Mouse (Mus musculus) adipose tissue, adult 10 weeks (tissue): ENCODE results near the gene H2-K1. TPM values are rescaled to one million over a fixed set of nuclear protein-coding genes. Genes with fewer than 3 reads are reported as not detected.

ENCODE experiments used
- polyA plus RNA-seq: library from polyadenylated mRNA; stranded (reverse); fragments of 350-450 nt; fragmentation: Illumina TruSeq; extraction: RNeasy Lipid Tissue Mini Kit (QIAGEN cat#74804); gene quantifications from one replicate; pipeline ENCODE4 v1.2.3, GENCODE M21; 2014; ENCODE audit warnings: low read depth, low replicate concordance

H2-K1 gene
- polyA plus RNA-seq: 1,539 TPM

GRCm38 (mm10) chr17:34000150-34000537 is at the start of gene H2-K1:
H2-K1 (minus strand) TSS chr17:34000347.

DNA sequence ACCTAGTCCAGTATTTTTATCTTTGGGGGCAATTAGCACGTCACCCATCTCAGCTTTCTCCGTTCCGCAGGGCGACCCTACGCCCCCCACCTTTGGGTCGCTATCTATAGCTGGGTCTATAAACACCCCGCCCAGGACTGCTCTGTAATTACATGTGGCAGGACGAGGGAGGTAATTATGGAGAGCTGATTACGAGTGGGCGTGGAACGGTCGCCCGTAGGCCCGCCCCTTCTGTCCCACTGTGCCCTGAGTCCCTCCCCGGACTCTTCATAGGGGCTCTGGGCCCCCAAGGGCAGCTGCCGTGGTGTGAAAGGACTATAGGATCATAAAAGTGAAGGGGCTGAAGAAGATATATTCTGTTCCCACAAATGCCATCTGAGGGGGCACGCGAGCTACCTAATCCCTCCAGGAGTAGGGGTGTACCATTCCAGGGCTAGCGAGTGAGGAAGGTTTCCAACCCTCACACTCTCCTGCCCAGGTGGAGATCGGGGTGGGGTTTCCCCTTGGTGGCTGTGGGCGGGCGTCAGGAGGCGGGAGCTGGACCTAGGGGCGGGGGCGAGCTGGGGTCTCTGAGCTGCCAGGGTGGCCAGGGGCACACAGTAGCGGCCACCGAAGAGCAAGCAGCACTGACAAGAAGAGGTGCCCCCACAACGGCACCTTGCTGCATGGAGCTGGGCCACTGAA is 38.9 kb upstream of the H2-K1 start, which contains the start of gene Col11a2:
TSS of gene Col11a2 (plus strand) at position 560 of the 684 bp plus-strand sequence.

DNA sequence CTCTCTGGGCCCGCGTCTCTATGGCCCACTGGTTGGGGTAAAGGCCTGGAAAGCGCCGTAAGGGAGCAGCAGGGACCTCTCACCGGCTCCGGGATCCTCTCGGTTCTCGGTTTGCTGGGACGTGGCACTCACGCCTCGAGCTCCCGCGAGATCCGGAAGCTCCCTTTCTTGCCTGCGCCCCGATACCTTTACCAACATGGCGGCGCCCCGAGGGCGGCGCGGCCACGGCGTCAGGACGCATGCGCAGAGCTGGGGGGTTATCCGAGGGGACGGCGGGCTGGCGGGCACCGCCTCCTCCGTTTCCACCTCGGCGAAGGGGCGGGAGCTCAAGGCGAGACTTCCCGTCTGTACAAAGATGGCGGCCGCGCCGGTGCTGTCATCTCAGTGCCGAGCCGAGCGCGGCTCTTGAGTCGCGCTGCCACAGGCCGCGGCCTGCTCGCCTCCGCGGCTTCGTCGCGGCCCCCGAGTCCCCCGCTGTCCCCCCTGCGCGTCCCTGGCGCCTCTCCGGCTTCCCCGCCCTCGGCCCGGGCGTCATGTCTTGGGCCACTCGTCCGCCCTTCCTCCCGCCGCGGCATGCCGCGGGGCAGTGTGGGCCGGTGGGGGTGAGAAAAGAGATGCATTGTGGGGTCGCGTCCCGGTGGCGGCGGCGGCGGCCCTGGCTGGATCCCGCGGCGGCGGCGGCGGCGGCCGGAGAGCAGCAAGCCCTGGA is 31.5 kb upstream of the H2-K1 start, which contains the start of the genes Slc39a7 and Rxrb:
TSS of gene Slc39a7 (minus strand) at position 218 of the 709 bp plus-strand sequence.
TSS of gene Rxrb (plus strand) at position 348 of the 709 bp plus-strand sequence.

DNA sequence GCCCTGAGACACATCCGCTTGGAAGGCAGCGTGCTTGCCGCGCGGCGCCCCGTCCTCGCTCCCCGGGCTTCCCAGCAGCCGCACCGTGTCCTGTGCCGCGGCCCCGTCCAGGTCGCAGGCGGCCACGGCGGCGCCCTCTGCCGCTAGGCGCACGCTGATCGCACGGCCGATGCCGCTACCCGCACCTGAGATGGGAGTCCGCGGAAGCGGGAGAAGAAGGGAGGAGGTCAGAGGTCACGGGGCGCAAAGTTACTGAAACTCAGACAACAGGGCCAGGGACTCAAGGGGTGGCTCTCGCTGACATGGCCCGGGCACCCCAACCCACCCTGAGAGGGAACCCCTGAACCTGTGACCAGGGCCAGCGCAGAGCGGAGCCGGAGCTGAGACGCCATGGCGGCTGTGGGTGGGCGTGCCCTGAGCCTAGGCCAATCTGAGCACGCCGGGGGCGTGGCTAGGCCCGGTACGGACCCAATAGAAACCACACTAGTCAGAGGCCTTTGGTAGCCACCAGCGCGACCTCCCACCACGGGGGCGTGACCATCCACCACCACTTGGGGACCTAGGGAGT is 27.6 kb upstream of the H2-K1 start, which contains the start of gene H2-Ke6:
TSS of gene H2-Ke6 (minus strand) at position 405 of the 568 bp plus-strand sequence.

DNA sequence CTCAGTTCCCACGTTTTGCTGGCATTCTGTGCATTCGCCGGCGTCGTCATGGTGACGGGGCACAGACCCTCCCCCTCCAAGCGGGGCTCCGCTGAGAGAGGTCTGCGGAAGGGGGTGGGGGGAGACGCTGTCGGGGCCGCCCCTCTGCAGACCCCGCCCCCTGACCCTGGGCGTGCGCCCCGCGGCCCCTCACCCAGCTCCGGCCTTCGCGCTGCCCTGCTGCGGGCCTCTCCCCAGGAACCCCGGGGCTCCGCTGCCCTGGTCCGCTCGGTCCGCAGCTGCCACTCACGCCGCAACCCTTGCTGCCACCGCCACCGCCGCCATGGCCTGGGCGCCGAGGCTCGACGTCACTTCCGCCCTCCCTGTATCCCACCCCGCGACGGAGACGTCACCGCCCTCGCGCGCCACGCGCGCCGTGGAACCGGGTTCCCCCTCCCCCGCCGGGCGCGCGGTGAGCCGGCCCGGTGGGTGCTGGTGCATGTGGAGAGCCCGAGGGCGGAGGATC is 24.2 kb upstream of the H2-K1 start, which contains the start of gene Ring1:
TSS of gene Ring1 (minus strand) at position 364 of the 505 bp plus-strand sequence.

GRCm38 (mm10) chr17:33955555-33956214 is 44.5 kb downstream of the H2-K1 start, which contains the start of the genes Vps52 and Rps18:
Vps52 (plus strand) TSS chr17:33955812.
Rps18 (minus strand) TSS chr17:33956001.

DNA sequence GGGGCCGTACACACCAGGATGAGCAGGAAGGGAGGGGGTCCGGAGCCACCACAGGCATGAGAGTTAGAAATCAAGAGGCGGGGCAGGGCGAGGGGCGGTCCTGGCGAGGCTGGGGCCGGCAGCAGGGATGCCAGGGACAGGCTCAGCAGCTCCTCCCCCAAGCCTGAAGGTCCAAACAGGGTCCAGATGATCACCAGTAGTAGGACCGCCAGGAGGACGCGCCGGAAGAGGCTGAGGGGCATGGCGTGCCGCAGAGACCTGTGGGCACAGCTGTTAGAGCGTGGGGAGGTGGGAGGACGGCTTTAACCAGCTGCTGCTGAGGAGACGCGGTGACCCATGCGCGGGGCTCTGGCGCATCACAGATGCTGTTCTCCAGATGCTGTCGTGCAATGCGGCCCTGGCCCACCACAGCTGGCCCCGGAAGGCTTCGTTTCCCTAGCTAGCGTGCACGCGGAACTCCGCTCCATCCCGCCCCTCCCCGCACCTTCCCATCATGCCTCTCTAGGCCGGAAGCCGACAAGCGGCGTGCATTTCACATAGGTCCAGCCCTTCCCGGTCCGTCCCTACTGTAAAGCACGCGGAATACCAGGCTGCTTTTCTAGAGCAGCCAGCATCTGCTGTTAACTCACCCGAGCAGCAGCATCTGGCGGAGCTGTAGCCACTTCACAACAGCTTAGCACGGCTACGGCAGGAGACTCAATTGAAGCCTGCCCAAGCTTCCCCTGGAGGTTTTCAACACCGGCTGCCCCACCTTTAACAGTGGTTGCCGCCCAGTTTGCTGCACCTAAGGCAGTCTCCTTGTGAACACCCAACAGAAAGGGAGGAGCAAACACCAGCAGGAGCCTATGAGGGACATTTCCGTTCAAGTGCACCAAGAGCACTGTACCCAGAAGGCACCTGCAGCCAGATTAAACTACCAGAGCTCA is 48.9 kb downstream of the H2-K1 start, which contains the start of gene B3galt4:
TSS of gene B3galt4 (minus strand) at position 468 of the 926 bp plus-strand sequence.

Other genes starting within 250 kb of the H2-K1 start
- 136 TPM for gene Rab11b, start 239.8 kb downstream of the H2-K1 start, polyA plus RNA-seq
- 245 TPM for gene Angptl4, start 218.5 kb downstream of the H2-K1 start, polyA plus RNA-seq
- gene Kank3, start 189.8 kb downstream of the H2-K1 start, polyA plus RNA-seq: 91.1 TPM
- 1,499 TPM for gene Rps28, start 175.8 kb downstream of the H2-K1 start, polyA plus RNA-seq
- 425 TPM for gene Ndufa7, start 175.8 kb downstream of the H2-K1 start, polyA plus RNA-seq
- 72.7 TPM for gene Cd320, start 157.3 kb downstream of the H2-K1 start, polyA plus RNA-seq
- gene Gm7029, start 126.5 kb downstream of the H2-K1 start, polyA plus RNA-seq: not detected
- 1.9 TPM for gene Kifc1, start 109.7 kb downstream of the H2-K1 start, polyA plus RNA-seq
- not detected for gene Platr17, start 95.2 kb downstream of the H2-K1 start, polyA plus RNA-seq
- 29.2 TPM for gene Daxx, start 90.9 kb downstream of the H2-K1 start, polyA plus RNA-seq
- 147 TPM for gene Tapbp, start 84.4 kb downstream of the H2-K1 start, polyA plus RNA-seq
- 25.1 TPM for gene Zbtb22, start 84.4 kb downstream of the H2-K1 start, polyA plus RNA-seq
- gene Rgl2, start 70.8 kb downstream of the H2-K1 start, polyA plus RNA-seq: 66.6 TPM
- gene Pfdn6, start 60.0 kb downstream of the H2-K1 start, polyA plus RNA-seq: 70.9 TPM
- gene Wdr46, start 59.7 kb downstream of the H2-K1 start, polyA plus RNA-seq: 14.0 TPM
- 5.6 TPM for gene B3galt4, start 48.9 kb downstream of the H2-K1 start, polyA plus RNA-seq
- gene Vps52, start 44.5 kb downstream of the H2-K1 start, polyA plus RNA-seq: 36.0 TPM
- gene Rps18, start 44.3 kb downstream of the H2-K1 start, polyA plus RNA-seq: 1,863 TPM
- 30.7 TPM for gene Ring1, start 24.3 kb upstream of the H2-K1 start, polyA plus RNA-seq
- 92.5 TPM for gene H2-Ke6, start 27.7 kb upstream of the H2-K1 start, polyA plus RNA-seq
- 158 TPM for gene Slc39a7, start 31.3 kb upstream of the H2-K1 start, polyA plus RNA-seq
- gene Rxrb, start 31.5 kb upstream of the H2-K1 start, polyA plus RNA-seq: 38.6 TPM
- gene Col11a2, start 39.1 kb upstream of the H2-K1 start, polyA plus RNA-seq: 1.0 TPM
- gene H2-Oa, start 92.0 kb upstream of the H2-K1 start, polyA plus RNA-seq: 1.3 TPM
- 48.1 TPM for gene H2-DMa, start 119.2 kb upstream of the H2-K1 start, polyA plus RNA-seq
- 137 TPM for gene Brd2, start 122.3 kb upstream of the H2-K1 start, polyA plus RNA-seq
- 44.6 TPM for gene H2-DMb2, start 143.0 kb upstream of the H2-K1 start, polyA plus RNA-seq
- gene H2-DMb1, start 152.7 kb upstream of the H2-K1 start, polyA plus RNA-seq: 43.1 TPM
- gene Tap1, start 187.2 kb upstream of the H2-K1 start, polyA plus RNA-seq: 19.5 TPM
- gene Psmb9, start 187.4 kb upstream of the H2-K1 start, polyA plus RNA-seq: 19.8 TPM
- 45.9 TPM for gene Psmb8, start 197.4 kb upstream of the H2-K1 start, polyA plus RNA-seq
- 26.3 TPM for gene Tap2, start 203.2 kb upstream of the H2-K1 start, polyA plus RNA-seq
- gene H2-Ob, start 238.6 kb upstream of the H2-K1 start, polyA plus RNA-seq: 2.3 TPM